8 mouse cellular contexts compared by ENCODE assay signal in genomic region chr14:14120230-14121096, GRCm38 (mm10). TPM values are rescaled to one million over a fixed set of nuclear protein-coding genes. Genes with fewer than 3 reads are reported as not detected.
DNase-seq lines count a peak whose midpoint lies in the region; ATAC-seq and TF ChIP-seq lines count a peak whose summit lies in the region.

Psmd6 (minus strand) TSS chr14:14120984.

- peak within 1 kb of the TSS; percentile 73 for H3K4me2 ChIP-seq in heart, embryonic 15.5 days
- H3K4me2 ChIP-seq in liver, embryonic 14.5 days (ENCODE audit: low read depth): peak within 1 kb of the TSS; percentile 81
- H3K4me2 ChIP-seq in neural tube, embryonic 11.5 days (ENCODE audit: low read depth): peak within 1 kb of the TSS; percentile 66
- peak within 1 kb of the TSS; percentile 77 for H3K4me2 ChIP-seq in stomach, postnatal 0 days (replicated peaks; ENCODE audit: low read depth)

- H3K4me1 ChIP-seq in forebrain, embryonic 10.5 days: peaks cover 10% of the 10 kb centered on the region
- H3K4me1 ChIP-seq in heart, embryonic 15.5 days (replicated peaks): peaks cover 17% of the 10 kb centered on the region
- H3K4me1 ChIP-seq in liver, embryonic 14.5 days (replicated peaks; ENCODE audit: control insufficient read depth in 2 of 2, insufficient read depth in 2 of 2, low read length in 1 of 2): no peaks in the 10 kb centered on the region
- H3K4me1 ChIP-seq in neural tube, embryonic 11.5 days (ENCODE audit: control insufficient read depth, insufficient read depth, low read length): peaks cover 5% of the 10 kb centered on the region; the same call in 1 of the 2 replicates
- no peaks in the 10 kb centered on the region; the same call in 1 of the 2 replicates for H3K4me1 ChIP-seq in stomach, postnatal 0 days (replicated peaks; ENCODE audit: control insufficient read depth, insufficient read depth)

- peaks cover 41% of the 10 kb centered on the region for H3K36me3 ChIP-seq in forebrain, embryonic 10.5 days (replicated peaks)
- peaks cover 31% of the 10 kb centered on the region for H3K36me3 ChIP-seq in heart, embryonic 15.5 days
- peaks cover 35% of the 10 kb centered on the region for H3K36me3 ChIP-seq in liver, embryonic 14.5 days (replicated peaks; ENCODE audit: control insufficient read depth, insufficient read depth, low read depth)
- H3K36me3 ChIP-seq in neural tube, embryonic 11.5 days (ENCODE audit: control insufficient read depth, insufficient read depth, low read length): 0 out of 2 replicates have a peak, but pooled peaks cover 2% of the 10 kb centered on the region
- H3K36me3 ChIP-seq in stomach, postnatal 0 days (ENCODE audit: control insufficient read depth, insufficient read depth, low read length): peaks cover 10% of the 10 kb centered on the region; the same call in 1 of the 2 replicates

- no peak for TF ChIP-seq EP300 in liver, embryonic 14.5 days (IDR thresholded peaks at IDR 0.05; ENCODE audit: low read depth)
- TF ChIP-seq EP300 in stomach, postnatal 0 days (optimal IDR thresholded peaks at IDR 0.05): no peak

- WGBS in forebrain, embryonic 10.5 days: 1% methylated on average over 68 of the region's 68 CpGs
- WGBS in heart, embryonic 15.5 days: under 1% methylated on average over 68 of the region's 68 CpGs
- WGBS in liver, embryonic 14.5 days (ENCODE audit: insufficient replicate concordance): under 1% methylated on average over 68 of the region's 68 CpGs
- WGBS in neural tube, embryonic 11.5 days: 1% methylated on average over 68 of the region's 68 CpGs
- under 1% methylated on average over 68 of the region's 68 CpGs for WGBS in stomach, postnatal 0 days

- DNase-seq in CD8-positive naive resting alpha-beta T cell, adult 2 months (ENCODE audit: low read depth in 2 of 2, low spot score in 2 of 2): peak; percentile 91 to 92
- peak; percentile 76 for DNase-seq in c-Kit-positive CD71-negative TER-119-negative erythroid progenitor cells, embryonic 14.5 days (ENCODE audit: low read depth)
- peak; percentile 89 for DNase-seq in forebrain, embryonic 10.5 days (ENCODE audit: extremely low spot score, low spot score)
- DNase-seq in kidney, postnatal 25 days: peak; percentile 91 to 93
- DNase-seq in liver, embryonic 14.5 days (ENCODE audit: low read depth in 3 of 3, low spot score in 3 of 3): peak; percentile 70 to 73 (median 72)
- peak; percentile 90 for DNase-seq in neural tube, embryonic 11.5 days (ENCODE audit: low spot score)
- peak; percentile 91 for DNase-seq in stomach, postnatal 0 days (ENCODE audit: low spot score)

- peak within 1 kb of the TSS; percentile 88 for H3K27ac ChIP-seq in forebrain, embryonic 10.5 days
- H3K27ac ChIP-seq in heart, embryonic 15.5 days: peak within 1 kb of the TSS; percentile 76
- H3K27ac ChIP-seq in liver, embryonic 14.5 days: peak within 1 kb of the TSS; percentile 43; the same call in 1 of the 2 replicates
- H3K27ac ChIP-seq in neural tube, embryonic 11.5 days (ENCODE audit: low read depth, low read length): no peak within 1 kb of the TSS; the same call in 1 of the 2 replicates
- H3K27ac ChIP-seq in stomach, postnatal 0 days (replicated peaks): peak within 1 kb of the TSS; percentile 88

- no peaks in the 10 kb centered on the region for H3K9me3 ChIP-seq in forebrain, embryonic 10.5 days
- no peaks in the 10 kb centered on the region for H3K9me3 ChIP-seq in heart, embryonic 15.5 days (replicated peaks)
- no peaks in the 10 kb centered on the region for H3K9me3 ChIP-seq in liver, embryonic 14.5 days (ENCODE audit: control insufficient read depth, low read length)
- H3K9me3 ChIP-seq in neural tube, embryonic 11.5 days (ENCODE audit: control insufficient read depth, low read length): no peaks in the 10 kb centered on the region
- no peaks in the 10 kb centered on the region for H3K9me3 ChIP-seq in stomach, postnatal 0 days (ENCODE audit: control insufficient read depth, low read length)

- peak; percentile 99 for TF ChIP-seq CTCF in liver, embryonic 14.5 days (IDR thresholded peaks at IDR 0.05; ENCODE audit: low read depth)
- TF ChIP-seq CTCF in stomach, postnatal 0 days (IDR thresholded peaks at IDR 0.05; ENCODE audit: low read depth): peak; percentile 98

- H3K9ac ChIP-seq in heart, embryonic 15.5 days: peak within 1 kb of the TSS; percentile 84
- H3K9ac ChIP-seq in liver, embryonic 14.5 days (replicated peaks): peak within 1 kb of the TSS; percentile 96
- H3K9ac ChIP-seq in neural tube, embryonic 11.5 days (ENCODE audit: low read length): peak within 1 kb of the TSS; percentile 91
- peak within 1 kb of the TSS; percentile 99 for H3K9ac ChIP-seq in stomach, postnatal 0 days (ENCODE audit: low read length)

- H3K4me3 ChIP-seq in forebrain, embryonic 10.5 days: peak within 1 kb of the TSS; percentile 97
- peak within 1 kb of the TSS; percentile 77 for H3K4me3 ChIP-seq in heart, embryonic 15.5 days
- peak within 1 kb of the TSS; percentile 93 to 98 for H3K4me3 ChIP-seq in liver, embryonic 14.5 days (ENCODE audit: insufficient read depth in 1 of 2, low read depth in 2 of 2, low read length in 2 of 2)
- H3K4me3 ChIP-seq in neural tube, embryonic 11.5 days (ENCODE audit: low read depth, low read length): peak within 1 kb of the TSS; percentile 88
- H3K4me3 ChIP-seq in stomach, postnatal 0 days (ENCODE audit: low read depth, low read length): peak within 1 kb of the TSS; percentile 100

- peak; percentile 88 for ATAC-seq in heart, embryonic 15.5 days (replicated peaks; ENCODE audit: insufficient number of reproducible peaks, insufficient read depth, low FRiP score, low read depth)
- peak; percentile 94 for ATAC-seq in liver, embryonic 14.5 days (ENCODE audit: insufficient read depth)
- peak; percentile 97 for ATAC-seq in neural tube, embryonic 11.5 days (ENCODE audit: insufficient read depth, low FRiP score, low TSS enrichment)
- ATAC-seq in stomach, postnatal 0 days (ENCODE audit: low FRiP score, low TSS enrichment): peak; percentile 98

- H3K27me3 ChIP-seq in forebrain, embryonic 10.5 days (ENCODE audit: poor library complexity, severe bottlenecking): no peaks in the 10 kb centered on the region
- H3K27me3 ChIP-seq in heart, embryonic 15.5 days: no peaks in the 10 kb centered on the region
- H3K27me3 ChIP-seq in liver, embryonic 14.5 days (ENCODE audit: control insufficient read depth, insufficient read depth, low read length): no peaks in the 10 kb centered on the region
- no peaks in the 10 kb centered on the region for H3K27me3 ChIP-seq in neural tube, embryonic 11.5 days (ENCODE audit: control insufficient read depth, insufficient read depth, low read length)
- no peaks in the 10 kb centered on the region for H3K27me3 ChIP-seq in stomach, postnatal 0 days (ENCODE audit: control insufficient read depth, insufficient read depth, low read length)

RNA-seq across cellular contexts. Expression of gene Psmd6, which starts in this region (rescaled TPM):
- polyA plus RNA-seq in forebrain, embryonic 10.5 days (2016; fragmentation: Nextera tagmentation; extraction: Ambion mirVana): 294 and 295 TPM in 2 replicates
- polyA plus RNA-seq in heart, embryonic 15.5 days (2015; fragmentation: Nextera tagmentation; extraction: Ambion mirVana): 165 TPM in 2 replicates
- polyA plus RNA-seq in liver, embryonic 14.5 days (2012; rRNA removed): 26.3 and 44.4 TPM in 2 replicates
- 126 and 134 TPM in 2 replicates for polyA plus RNA-seq in liver, embryonic 14.5 days (2014; fragmentation: Nextera tagmentation; extraction: Ambion mirVana)
- polyA plus RNA-seq in neural tube, embryonic 11.5 days (2014; fragmentation: Nextera tagmentation; extraction: Ambion mirVana): 309 and 319 TPM in 2 replicates
- polyA plus RNA-seq in stomach, postnatal 0 days (2015; fragmentation: Nextera tagmentation; extraction: Ambion mirVana): 161 and 168 TPM in 2 replicates
